7 mouse cellular contexts compared by ENCODE assay signal in the genomic region with DNA sequence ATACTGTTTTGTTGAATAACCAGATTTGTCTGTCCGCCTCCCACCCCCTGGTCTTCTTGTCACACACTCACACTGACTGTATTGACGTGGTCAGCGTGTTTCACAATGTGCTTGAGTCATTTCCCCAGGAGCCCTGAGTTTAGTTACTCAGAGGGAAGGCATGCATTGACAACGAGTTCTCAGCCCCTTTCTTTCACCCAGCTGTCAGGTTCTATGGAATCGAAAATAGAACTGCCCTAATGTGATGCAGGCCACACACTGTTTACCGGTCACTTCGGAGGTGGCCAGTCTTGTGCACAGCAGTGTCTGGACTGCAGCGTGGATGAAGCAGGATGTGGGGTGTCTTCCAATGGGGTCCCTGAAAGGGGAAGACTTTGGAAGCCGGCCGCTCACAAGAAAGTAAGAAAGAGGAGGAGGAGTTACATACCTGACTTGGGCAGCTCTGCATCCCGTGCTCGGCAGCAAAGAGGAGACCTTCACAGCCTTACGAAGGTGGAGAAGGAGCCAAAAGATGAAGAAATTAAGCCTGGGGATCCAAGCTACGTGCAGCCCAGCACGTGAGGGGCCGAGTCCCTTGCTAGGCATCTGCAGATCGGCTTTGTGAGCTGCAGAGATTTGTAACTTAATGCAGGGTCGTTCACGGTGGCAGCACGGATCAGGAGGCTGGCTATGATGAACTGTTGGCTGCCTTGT. TPM values are rescaled to one million over a fixed set of nuclear protein-coding genes. Genes with fewer than 3 reads are reported as not detected.
DNase-seq lines count a peak whose midpoint lies in the region; ATAC-seq lines count a peak whose summit lies in the region.

No protein-coding gene starts in this region.

- no peaks in the 10 kb centered on the region for H3K9me3 ChIP-seq in forebrain, embryonic 16.5 days (ENCODE audit: control insufficient read depth, low read length)
- no peaks in the 10 kb centered on the region for H3K9me3 ChIP-seq in hindbrain, embryonic 12.5 days (replicated peaks)
- H3K9me3 ChIP-seq in liver, embryonic 13.5 days (replicated peaks) = no peaks in the 10 kb centered on the region
- no peaks in the 10 kb centered on the region for H3K9me3 ChIP-seq in neural tube, embryonic 11.5 days (ENCODE audit: control insufficient read depth, low read length)

- ATAC-seq in forebrain, embryonic 16.5 days = peak; percentile 57
- ATAC-seq in hindbrain, embryonic 12.5 days (ENCODE audit: low FRiP score) = 0 out of 2 replicates have a peak, but pooled peaks have one; percentile 43
- no peak for ATAC-seq in liver, embryonic 13.5 days (ENCODE audit: low read depth)
- ATAC-seq in neural tube, embryonic 11.5 days (ENCODE audit: insufficient read depth, low FRiP score, low TSS enrichment) = no peak

- no peaks in the 10 kb centered on the region for H3K36me3 ChIP-seq in forebrain, embryonic 16.5 days (ENCODE audit: control insufficient read depth, insufficient read depth)
- no peaks in the 10 kb centered on the region for H3K36me3 ChIP-seq in hindbrain, embryonic 12.5 days
- H3K36me3 ChIP-seq in liver, embryonic 13.5 days = no peaks in the 10 kb centered on the region
- H3K36me3 ChIP-seq in neural tube, embryonic 11.5 days (ENCODE audit: control insufficient read depth, insufficient read depth, low read length) = no peaks in the 10 kb centered on the region

- DNase-seq in c-Kit-positive CD71-negative TER-119-negative erythroid progenitor cells, embryonic 14.5 days (ENCODE audit: low read depth) = peak; percentile 34
- no peak for DNase-seq in liver, embryonic 13.5 days
- DNase-seq in neural tube, embryonic 11.5 days (ENCODE audit: low spot score) = peak; percentile 41
- no peak for DNase-seq in right cerebral cortex, postnatal 4 days
- no peak for DNase-seq in cerebellum, adult 9-10 months

- H3K27ac ChIP-seq in forebrain, embryonic 16.5 days (ENCODE audit: low read length) = peak overlapping the region; percentile 25
- H3K27ac ChIP-seq in hindbrain, embryonic 12.5 days = peak overlapping the region; percentile 58
- no peak overlapping the region for H3K27ac ChIP-seq in liver, embryonic 13.5 days
- H3K27ac ChIP-seq in neural tube, embryonic 11.5 days (ENCODE audit: low read depth, low read length) = peak overlapping the region; percentile 37; the same call in 1 of the 2 replicates

- WGBS in forebrain, embryonic 16.5 days = 3% methylated on average over 20 of the region's 20 CpGs
- WGBS in hindbrain, embryonic 12.5 days = 6% methylated on average over 20 of the region's 20 CpGs
- 51% methylated on average over 20 of the region's 20 CpGs for WGBS in liver, embryonic 13.5 days (ENCODE audit: insufficient replicate concordance)
- WGBS in neural tube, embryonic 11.5 days = 27% methylated on average over 20 of the region's 20 CpGs

- H3K27me3 ChIP-seq in forebrain, embryonic 16.5 days (replicated peaks; ENCODE audit: control insufficient read depth, insufficient read depth, low read length) = no peaks in the 10 kb centered on the region
- H3K27me3 ChIP-seq in hindbrain, embryonic 12.5 days = no peaks in the 10 kb centered on the region
- no peaks in the 10 kb centered on the region for H3K27me3 ChIP-seq in liver, embryonic 13.5 days
- no peaks in the 10 kb centered on the region for H3K27me3 ChIP-seq in neural tube, embryonic 11.5 days (ENCODE audit: control insufficient read depth, insufficient read depth, low read length)

- H3K4me2 ChIP-seq in forebrain, embryonic 16.5 days (ENCODE audit: low read length) = peak overlapping the region; percentile 55
- peak overlapping the region; percentile 49 for H3K4me2 ChIP-seq in hindbrain, embryonic 12.5 days (replicated peaks)
- peak overlapping the region; percentile 3; the same call in 1 of the 2 replicates for H3K4me2 ChIP-seq in liver, embryonic 13.5 days
- peak overlapping the region; percentile 35 for H3K4me2 ChIP-seq in neural tube, embryonic 11.5 days (ENCODE audit: low read depth)

- peak overlapping the region; percentile 16 for H3K4me3 ChIP-seq in forebrain, embryonic 16.5 days (replicated peaks; ENCODE audit: low read length)
- H3K4me3 ChIP-seq in hindbrain, embryonic 12.5 days = peak overlapping the region; percentile 15
- no peak overlapping the region for H3K4me3 ChIP-seq in liver, embryonic 13.5 days (replicated peaks)
- H3K4me3 ChIP-seq in neural tube, embryonic 11.5 days (ENCODE audit: low read depth, low read length) = no peak overlapping the region

- peaks cover 23% of the 10 kb centered on the region for H3K4me1 ChIP-seq in forebrain, embryonic 16.5 days (replicated peaks; ENCODE audit: control insufficient read depth, insufficient read depth, low read length)
- peaks cover 36% of the 10 kb centered on the region for H3K4me1 ChIP-seq in hindbrain, embryonic 12.5 days
- H3K4me1 ChIP-seq in liver, embryonic 13.5 days (replicated peaks) = no peaks in the 10 kb centered on the region
- peaks cover 15% of the 10 kb centered on the region for H3K4me1 ChIP-seq in neural tube, embryonic 11.5 days (ENCODE audit: control insufficient read depth, insufficient read depth, low read length)

- H3K9ac ChIP-seq in forebrain, embryonic 16.5 days (replicated peaks; ENCODE audit: low read depth, low read length) = peak overlapping the region; percentile 52
- H3K9ac ChIP-seq in hindbrain, embryonic 12.5 days = peak overlapping the region; percentile 39; the same call in 1 of the 2 replicates
- H3K9ac ChIP-seq in liver, embryonic 13.5 days = no peak overlapping the region
- H3K9ac ChIP-seq in neural tube, embryonic 11.5 days (ENCODE audit: low read length) = peak overlapping the region; percentile 47

RNA-seq across cellular contexts. Expression of a gene that starts 43.3 kb away (rescaled TPM):
- polyA plus RNA-seq in forebrain, embryonic 16.5 days (2015; fragmentation: Nextera tagmentation; extraction: Ambion mirVana) = 15.0 and 21.2 TPM in 2 replicates
- 32.6 and 36.2 TPM in 2 replicates for polyA plus RNA-seq in hindbrain, embryonic 12.5 days (2016; fragmentation: Nextera tagmentation; extraction: Ambion mirVana)
- 2.7 and 4.4 TPM in 2 replicates for polyA plus RNA-seq in liver, embryonic 13.5 days (2015; fragmentation: Nextera tagmentation; extraction: Ambion mirVana)
- 21.8 and 21.9 TPM in 2 replicates for polyA plus RNA-seq in neural tube, embryonic 11.5 days (2014; fragmentation: Nextera tagmentation; extraction: Ambion mirVana)

Comparison
In these comparisons a context has a peak if more than half of its experiments do, and no peak if none do; other contexts are left out.
1. DNase-seq: peak in c-Kit-positive CD71-negative TER-119-negative erythroid progenitor cells, embryonic 14.5 days (single experiment) and neural tube, embryonic 11.5 days (single experiment); none in liver, embryonic 13.5 days (single experiment), right cerebral cortex, postnatal 4 days (single experiment) and cerebellum, adult 9-10 months (single experiment).
2. ATAC-seq: peak in forebrain, embryonic 16.5 days (single experiment) and hindbrain, embryonic 12.5 days (single experiment); none in liver, embryonic 13.5 days (single experiment) and neural tube, embryonic 11.5 days (single experiment).
3. H3K4me2 ChIP-seq: peak in every context shown above with its lines; median percentile 55 in forebrain, embryonic 16.5 days; 49 in hindbrain, embryonic 12.5 days; 35 in neural tube, embryonic 11.5 days; 3 in liver, embryonic 13.5 days.
4. H3K4me3 ChIP-seq: peak in forebrain, embryonic 16.5 days (single experiment) and hindbrain, embryonic 12.5 days (single experiment); none in liver, embryonic 13.5 days (single experiment) and neural tube, embryonic 11.5 days (single experiment).